Mouse (Mus musculus) liver, embryonic 14.5 days (tissue): Measurements from ENCODE around the gene Ralgapa2.

ENCODE experiments used
- CTCF ChIP-seq: IDR thresholded peaks from 2 replicates; pipeline ENCODE4 v1.5.1; 2016; ENCODE audit warnings: antibody characterized with exemption, low read depth, control low read depth
- EP300 ChIP-seq: IDR thresholded peaks from 2 replicates; pipeline ENCODE4 v1.6.1; 2016; ENCODE audit warnings: antibody characterized with exemption, low read depth

DNA sequence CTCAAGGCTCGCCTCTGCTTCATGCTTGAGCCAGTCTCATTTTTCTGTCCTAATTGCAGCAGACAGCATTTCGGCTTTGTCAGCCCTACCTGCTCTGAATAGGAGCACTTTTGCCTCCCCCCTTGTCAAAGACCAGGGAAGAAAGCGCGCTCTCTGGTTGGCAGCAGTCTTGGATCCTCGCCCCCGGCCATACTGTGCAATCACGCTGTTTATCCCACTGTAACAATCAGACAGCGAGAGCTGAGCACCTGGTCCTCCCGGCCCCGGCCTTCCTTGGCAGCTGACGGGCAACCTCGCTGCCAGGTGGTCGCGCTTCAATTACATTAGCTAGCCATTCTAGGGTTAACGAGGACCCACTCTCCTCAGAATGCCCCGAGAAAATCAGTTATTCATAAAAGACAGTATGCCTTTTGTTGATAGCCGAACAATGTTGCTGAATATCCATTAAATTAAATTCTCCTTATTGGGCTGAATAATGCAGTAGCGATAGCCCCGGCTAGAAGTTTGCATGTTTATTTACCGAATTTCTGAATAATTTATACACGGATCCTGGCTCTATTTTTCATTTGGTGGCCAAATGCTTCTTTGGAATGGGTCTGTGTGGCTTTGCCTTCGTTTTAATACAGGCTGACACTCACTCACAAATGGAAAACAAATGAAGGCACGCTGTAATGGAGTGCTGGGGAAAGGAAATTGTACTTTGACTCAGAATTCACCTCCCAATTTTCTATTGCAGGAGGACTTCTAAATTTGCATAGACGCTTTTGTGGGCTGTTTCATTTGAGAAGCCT is 232.5 kb downstream of the Ralgapa2 start:
- TF ChIP-seq CTCF (no peak), EP300 (no peak)
